Mouse (Mus musculus) embryonic facial prominence, embryonic 13.5 days (tissue): ENCODE data around the gene Dnttip1. TPM values are rescaled to one million over a fixed set of nuclear protein-coding genes. Genes with fewer than 3 reads are reported as not detected.
A peak's percentile ranks its signal among the peaks of the same experiment; 100 is the strongest.

Experiments
- ATAC-seq: fragments of 200-750 bp; cut with Nextera tagmentation; 2 replicates; pipeline ENCODE4 v1.8.0; 2017; ENCODE audit warnings: low read depth; ENCODE audit not compliant: insufficient number of reproducible peaks, insufficient read depth, low FRiP score, low TSS enrichment
- H3K27ac ChIP-seq: fragments of 300-500 bp; sonication (generic); 2 replicates; pipeline ENCODE4 v1.5.1; 2015; ENCODE audit warnings: moderate library complexity, mild to moderate bottlenecking, inconsistent platforms
- H3K27me3 ChIP-seq: fragments of 300-500 bp; sonication (generic); 2 replicates; pipeline ENCODE4 v1.6.1; 2015; ENCODE audit warnings: mild to moderate bottlenecking, inconsistent platforms
- H3K36me3 ChIP-seq: fragments of 300-500 bp; sonication (generic); 2 replicates; pipeline ENCODE4 v1.6.1; 2015; ENCODE audit warnings: mild to moderate bottlenecking, inconsistent platforms
- H3K4me1 ChIP-seq: fragments of 300-500 bp; sonication (generic); 2 replicates; pipeline ENCODE4 v1.6.1; 2015; ENCODE audit warnings: inconsistent platforms
- H3K4me2 ChIP-seq: fragments of 300-500 bp; sonication (generic); 2 replicates; pipeline ENCODE4 v1.6.1; 2015; ENCODE audit warnings: moderate library complexity, mild to moderate bottlenecking, inconsistent platforms
- H3K4me3 ChIP-seq: fragments of 300-500 bp; sonication (generic); 2 replicates; pipeline ENCODE4 v1.5.1; 2015; ENCODE audit warnings: mild to moderate bottlenecking, inconsistent platforms
- H3K9ac ChIP-seq: fragments of 300-500 bp; sonication (generic); 2 replicates; pipeline ENCODE4 v1.6.1; 2015; ENCODE audit warnings: mild to moderate bottlenecking, inconsistent platforms
- H3K9me3 ChIP-seq: fragments of 300-500 bp; sonication (generic); 2 replicates; pipeline ENCODE4 v1.6.1; 2016; ENCODE audit warnings: inconsistent platforms
- WGBS: fragments of 180-500 bp; shearing (Covaris S2); methylation state at CpG from one replicate; pipeline ENCODE4 v1.1.7; 2015; ENCODE audit warnings: mixed read lengths; 5-methylcytosine and 5-hydroxymethylcytosine counted together
- polyA plus RNA-seq: library from polyadenylated mRNA; unstranded; fragments of >200 nt; fragmentation: Nextera tagmentation; extraction: Ambion mirVana; gene quantifications from 2 replicates; pipeline ENCODE4 v1.2.1, GENCODE M21; 2015

Gene Dnttip1
- polyA plus RNA-seq, 1 experiment from 2014 or later, result 79.6 TPM

DNA sequence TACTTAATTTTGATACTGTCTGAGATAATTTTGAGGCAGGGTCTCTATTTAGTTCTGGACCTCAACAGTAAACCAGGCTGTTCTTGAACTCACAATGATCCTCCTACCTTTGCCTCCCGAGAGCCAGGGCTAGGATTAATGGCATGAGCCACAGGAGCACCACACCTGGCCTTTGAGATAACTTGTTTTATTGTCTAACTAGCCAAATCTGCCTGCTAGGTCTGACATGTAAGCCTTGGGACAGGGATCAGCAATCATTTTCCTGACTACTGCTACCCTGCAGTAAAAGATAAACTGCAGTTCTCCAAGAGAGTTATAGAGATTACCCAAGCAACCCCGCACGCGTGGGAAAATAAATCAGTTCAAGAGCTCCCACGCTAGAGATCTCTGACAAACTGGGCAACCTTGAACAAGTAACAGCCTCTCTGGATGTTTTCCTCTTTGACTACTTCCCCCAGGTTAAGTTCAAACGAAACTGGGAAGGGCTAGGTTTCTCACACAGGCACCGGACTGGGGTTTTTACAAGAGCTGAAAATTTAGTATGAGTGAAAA lies 39.2 kb downstream of the Dnttip1 start:
- WGBS, result 9% methylated on average over 7 of the region's 7 CpGs
- Histone ChIP-seq H3K9ac (peak overlapping the region; percentile 85), H3K27me3 (no peaks in the 10 kb centered on the region), H3K36me3 (peaks cover 8% of the 10 kb centered on the region), H3K27ac (peak overlapping the region; percentile 84), H3K4me3 (peak overlapping the region; percentile 72), H3K4me1 (peaks cover 35% of the 10 kb centered on the region), H3K9me3 (no peaks in the 10 kb centered on the region), H3K4me2 (peak overlapping the region; percentile 89)
- ATAC-seq, result no peak

- Histone ChIP-seq H3K27me3 (no peaks in the 10 kb centered on the region), H3K9me3 (no peaks in the 10 kb centered on the region), H3K4me1 (peaks cover 35% of the 10 kb centered on the region), H3K27ac (peak within 1 kb of the TSS; percentile 84), H3K36me3 (peaks cover 12% of the 10 kb centered on the region), H3K9ac (peak within 1 kb of the TSS; percentile 85), H3K4me2 (peak within 1 kb of the TSS; percentile 89), H3K4me3 (peak within 1 kb of the TSS; percentile 72)
- WGBS, result under 1% methylated on average over 86 of the region's 89 CpGs
- ATAC-seq, result peak; percentile 87
Measured at GRCm38 (mm10) chr2:164785481-164786387, 40.0 kb downstream of the Dnttip1 start, which contains the start of gene Snx21. Gene Snx21, plus strand, starts transcription at chr2:164785823.

GRCm38 (mm10) chr2:164786388-164786885 lies 40.7 kb downstream of the Dnttip1 start:
- H3K9me3 ChIP-seq, result no peaks in the 10 kb centered on the region
- ATAC-seq, result no peak
- 11% methylated on average over 15 of the region's 15 CpGs for WGBS
- H3K4me3 ChIP-seq, result peak overlapping the region; percentile 72
- H3K9ac ChIP-seq, result peak overlapping the region; percentile 85
- peaks cover 35% of the 10 kb centered on the region for H3K4me1 ChIP-seq
- H3K4me2 ChIP-seq, result peak overlapping the region; percentile 89
- H3K36me3 ChIP-seq, result peaks cover 19% of the 10 kb centered on the region
- no peaks in the 10 kb centered on the region for H3K27me3 ChIP-seq
- H3K27ac ChIP-seq, result peak overlapping the region; percentile 84; the same call in 1 of the 2 replicates

- 82% methylated on average over 3 of the region's 3 CpGs for WGBS
- Histone ChIP-seq H3K9ac (peak overlapping the region; percentile 85), H3K4me3 (peak overlapping the region; percentile 72), H3K4me2 (peak overlapping the region; percentile 89), H3K9me3 (no peaks in the 10 kb centered on the region), H3K4me1 (peaks cover 35% of the 10 kb centered on the region), H3K27me3 (no peaks in the 10 kb centered on the region), H3K27ac (no peak overlapping the region), H3K36me3 (peaks cover 25% of the 10 kb centered on the region)
- ATAC-seq, result no peak
Measured at GRCm38 (mm10) chr2:164787032-164787431, 41.2 kb downstream of the Dnttip1 start.

DNA sequence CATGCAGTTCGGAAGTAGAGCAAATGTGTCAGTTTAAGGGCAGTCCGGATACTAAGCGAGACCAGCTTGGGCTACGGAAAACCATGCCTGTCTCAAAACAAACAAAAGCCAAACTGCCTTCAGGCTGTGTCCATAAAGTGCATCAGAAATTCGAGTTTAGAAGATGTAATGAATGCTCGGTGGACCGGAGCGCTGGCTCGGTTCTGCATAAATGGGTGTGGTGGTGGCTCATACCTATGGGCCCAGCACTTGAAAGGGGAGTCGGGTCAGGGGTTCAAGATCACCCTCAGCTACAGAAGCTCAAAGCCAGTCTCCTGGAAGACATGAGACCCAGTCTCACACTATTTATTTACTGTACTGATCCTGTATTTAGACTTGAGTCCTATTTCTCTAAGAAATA lies 42.0 kb downstream of the Dnttip1 start:
- H3K27me3 ChIP-seq, result no peaks in the 10 kb centered on the region
- no peak overlapping the region for H3K27ac ChIP-seq
- no peak for ATAC-seq
- H3K4me2 ChIP-seq, result peak overlapping the region; percentile 18
- 65% methylated on average over 10 of the region's 10 CpGs for WGBS
- H3K9me3 ChIP-seq, result no peaks in the 10 kb centered on the region
- no peak overlapping the region for H3K4me3 ChIP-seq
- H3K36me3 ChIP-seq, result peaks cover 32% of the 10 kb centered on the region
- H3K4me1 ChIP-seq, result peaks cover 35% of the 10 kb centered on the region
- no peak overlapping the region for H3K9ac ChIP-seq

DNA sequence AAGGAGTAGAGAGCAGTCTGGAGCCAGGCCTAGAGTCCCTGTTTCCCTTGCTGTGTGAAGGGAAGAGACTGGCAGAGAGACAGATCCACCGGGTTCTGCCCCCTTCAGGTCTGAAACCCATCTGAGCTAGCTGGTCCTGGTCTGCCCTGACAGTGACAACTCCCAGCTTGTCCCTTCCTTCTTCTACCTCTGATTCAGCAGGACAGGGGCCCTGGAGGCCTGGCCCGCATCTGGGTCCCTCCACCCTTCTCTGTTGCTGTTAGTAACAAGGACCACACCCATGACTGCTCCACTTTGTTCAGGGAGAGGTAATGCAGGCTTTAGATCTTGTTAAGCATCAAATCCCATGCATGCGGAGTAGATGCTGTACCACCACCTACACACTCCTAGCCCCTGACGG lies 42.6 kb downstream of the Dnttip1 start:
- Histone ChIP-seq H3K4me2 (no peak overlapping the region), H3K9me3 (no peaks in the 10 kb centered on the region), H3K4me3 (no peak overlapping the region), H3K36me3 (peaks cover 38% of the 10 kb centered on the region), H3K27ac (no peak overlapping the region), H3K4me1 (peaks cover 35% of the 10 kb centered on the region), H3K9ac (no peak overlapping the region), H3K27me3 (no peaks in the 10 kb centered on the region)
- ATAC-seq, result no peak
- WGBS, result 60% methylated on average over 4 of the region's 4 CpGs

DNA sequence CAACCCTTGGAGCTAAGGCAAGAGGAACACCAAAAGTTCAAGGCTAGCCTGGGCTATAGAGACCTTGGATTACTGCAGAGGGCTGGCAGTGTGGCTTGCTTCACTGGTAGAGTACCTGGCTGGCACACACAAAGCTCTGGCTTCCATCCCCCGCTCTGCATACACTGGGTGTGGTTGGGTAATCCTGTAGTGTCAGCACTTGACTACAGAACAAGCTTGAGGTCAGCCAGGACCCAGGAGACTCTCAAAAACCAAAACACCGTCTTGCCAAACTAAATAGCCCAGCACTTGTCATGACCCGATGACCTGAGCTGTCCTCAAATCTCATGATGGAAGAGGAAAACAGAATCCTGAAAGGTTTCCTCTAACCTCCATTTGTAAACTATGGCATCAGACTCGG lies 44.7 kb downstream of the Dnttip1 start:
- Histone ChIP-seq H3K9ac (no peak overlapping the region), H3K4me1 (peaks cover 26% of the 10 kb centered on the region), H3K9me3 (no peaks in the 10 kb centered on the region), H3K4me2 (no peak overlapping the region), H3K4me3 (no peak overlapping the region), H3K36me3 (peaks cover 51% of the 10 kb centered on the region), H3K27ac (no peak overlapping the region), H3K27me3 (no peaks in the 10 kb centered on the region)
- whole genome bisulfite sequencing, result 76% methylated on average over 4 of the region's 4 CpGs
- ATAC-seq, result no peak

DNA sequence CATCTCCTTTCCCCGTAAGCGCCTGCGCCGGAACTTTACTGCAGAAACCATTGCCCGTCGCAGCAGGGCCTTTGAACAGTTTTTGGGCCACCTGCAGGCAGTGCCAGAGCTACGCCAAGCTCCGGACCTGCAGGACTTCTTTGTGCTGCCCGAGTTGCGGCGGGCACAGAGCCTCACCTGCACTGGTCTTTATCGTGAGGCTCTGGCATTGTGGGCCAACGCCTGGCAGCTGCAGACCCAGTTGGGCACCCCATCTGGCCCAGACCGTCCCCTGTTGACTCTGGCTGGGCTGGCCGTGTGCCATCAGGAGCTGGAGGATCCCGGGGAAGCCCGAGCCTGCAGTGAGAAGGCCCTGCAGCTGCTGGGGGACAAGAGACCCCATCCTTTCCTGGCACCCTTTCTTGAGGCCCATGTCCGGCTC lies 46.1 kb downstream of the Dnttip1 start:
- peaks cover 65% of the 10 kb centered on the region for H3K36me3 ChIP-seq
- WGBS, result 93% methylated on average over 18 of the region's 18 CpGs

DNA sequence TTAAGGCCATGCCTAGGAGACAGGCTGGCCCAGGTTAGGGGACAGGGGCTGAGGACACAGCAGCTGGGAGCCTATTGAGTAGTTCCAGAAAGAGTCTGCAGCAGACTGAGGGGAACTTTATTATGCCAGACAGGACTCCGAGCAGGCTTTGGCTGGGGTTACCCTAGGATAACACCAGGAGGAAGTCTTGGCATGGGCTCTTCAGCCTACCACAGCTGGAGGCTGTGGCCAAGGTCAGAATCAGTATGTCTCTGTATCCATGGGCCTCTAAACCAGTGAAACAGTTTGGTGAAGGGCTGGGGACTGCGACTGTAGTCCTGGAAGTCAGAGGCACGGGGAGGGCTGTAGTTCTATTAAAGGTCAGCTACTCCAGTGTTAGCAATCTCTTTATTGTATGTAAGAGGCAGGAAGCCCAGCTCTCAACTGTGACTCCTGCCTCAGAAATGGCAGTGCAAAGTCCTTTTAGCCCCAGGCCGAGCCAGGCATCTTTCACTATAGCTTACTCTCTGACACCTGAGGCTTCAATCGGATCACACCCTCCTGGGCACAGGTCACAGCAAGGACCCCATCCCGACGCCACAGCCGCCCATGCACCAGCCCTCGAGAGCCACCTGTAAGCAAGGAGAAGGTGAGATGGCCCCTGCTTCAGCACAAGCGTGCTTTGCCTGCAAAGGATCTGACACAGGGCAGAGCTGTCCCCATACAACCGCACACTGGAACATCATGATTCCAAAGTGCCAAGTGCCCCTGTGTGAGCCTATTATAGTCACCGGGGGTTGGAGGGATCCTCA lies 46.8 kb downstream of the Dnttip1 start:
- Histone ChIP-seq H3K4me1 (peaks cover 12% of the 10 kb centered on the region), H3K4me3 (no peak overlapping the region), H3K9ac (no peak overlapping the region), H3K36me3 (peaks cover 68% of the 10 kb centered on the region), H3K9me3 (no peaks in the 10 kb centered on the region), H3K27me3 (no peaks in the 10 kb centered on the region), H3K27ac (no peak overlapping the region), H3K4me2 (no peak overlapping the region)
- ATAC-seq, result no peak
- 90% methylated on average over 12 of the region's 12 CpGs for WGBS

More for the DNA sequence above, 46.1 kb downstream of the Dnttip1 start:
- no peaks in the 10 kb centered on the region for H3K9me3 ChIP-seq
- no peak overlapping the region for H3K27ac ChIP-seq
- no peak overlapping the region; the same call in 1 of the 2 replicates for H3K9ac ChIP-seq
- peaks cover 19% of the 10 kb centered on the region for H3K4me1 ChIP-seq
- no peak for ATAC-seq
- H3K27me3 ChIP-seq, result no peaks in the 10 kb centered on the region
- no peak overlapping the region for H3K4me2 ChIP-seq
- H3K4me3 ChIP-seq, result no peak overlapping the region

GRCm38 (mm10) chr2:164793236-164793635 lies 47.5 kb downstream of the Dnttip1 start:
- H3K9me3 ChIP-seq, result no peaks in the 10 kb centered on the region
- no peak overlapping the region for H3K4me2 ChIP-seq
- H3K27ac ChIP-seq, result no peak overlapping the region
- no peak overlapping the region for H3K4me3 ChIP-seq
- ATAC-seq, result no peak
- peaks cover 72% of the 10 kb centered on the region for H3K36me3 ChIP-seq
- no peak overlapping the region for H3K9ac ChIP-seq
- WGBS, result 79% methylated on average over 3 of the region's 3 CpGs
- no peaks in the 10 kb centered on the region for H3K27me3 ChIP-seq
- H3K4me1 ChIP-seq, result peaks cover 8% of the 10 kb centered on the region

- Histone ChIP-seq H3K9ac (no peak overlapping the region), H3K4me1 (peaks cover 2% of the 10 kb centered on the region; the same call in 1 of the 2 replicates), H3K9me3 (no peaks in the 10 kb centered on the region), H3K27me3 (no peaks in the 10 kb centered on the region), H3K4me2 (no peak overlapping the region), H3K27ac (no peak overlapping the region), H3K36me3 (peaks cover 72% of the 10 kb centered on the region), H3K4me3 (no peak overlapping the region)
- 92% methylated on average over 2 of the region's 2 CpGs for WGBS
- ATAC-seq, result no peak
Measured at GRCm38 (mm10) chr2:164793772-164794171, 48.0 kb downstream of the Dnttip1 start.
